Mouse (Mus musculus): Measurements from ENCODE around the gene Slfn2.

GRCm38 (mm10) chr11:83043891-83044290 lies 21.0 kb upstream of the Slfn2 start:
- no peak for TF ChIP-seq CTCF (IDR thresholded peaks at IDR 0.05; ENCODE audit: borderline replicate concordance, extremely low read depth, insufficient read depth, insufficient read length)
- no peak for TF ChIP-seq POLR2A (IDR thresholded peaks at IDR 0.05; ENCODE audit: borderline replicate concordance, extremely low read depth, insufficient read depth, insufficient read length, poor library complexity, severe bottlenecking)
